Mouse (Mus musculus) right cerebral cortex, adult 2 months (tissue): ENCODE measurements at regions not wholly inside any gene's neighbourhood (a gene's known extent, or its start where the extent isn't known, plus 50 kb on each side); places are given as distances from the start of the nearest gene placed in this dataset.

Experiments used
- DNase-seq, 2 experiments: peaks; one replicate each; pipeline ENCODE4 v3.0.0; 2021 to 2022; ENCODE audit warnings: low spot score in 2 of 2

DNA sequence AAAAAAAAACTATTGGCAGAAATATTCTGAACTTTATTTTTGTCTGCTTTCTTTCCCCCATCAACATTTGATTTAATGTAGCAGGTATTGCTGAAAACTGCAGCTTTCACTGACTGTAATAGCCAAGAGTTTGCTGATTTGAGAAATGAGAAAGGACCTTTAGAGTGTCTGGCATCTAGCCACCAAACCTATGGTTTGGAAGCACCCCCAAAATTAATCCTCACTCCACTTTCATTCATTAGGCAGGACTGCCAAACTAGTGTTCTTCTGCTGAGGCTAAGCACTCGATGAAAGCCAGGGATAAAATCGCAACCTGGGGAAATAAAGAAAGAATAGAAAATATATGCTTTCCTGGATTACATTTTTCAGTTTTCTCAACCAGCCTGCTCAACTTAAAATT is 320.4 kb downstream of the Atp6ap1l start:
- DNase-seq: no peak

DNA sequence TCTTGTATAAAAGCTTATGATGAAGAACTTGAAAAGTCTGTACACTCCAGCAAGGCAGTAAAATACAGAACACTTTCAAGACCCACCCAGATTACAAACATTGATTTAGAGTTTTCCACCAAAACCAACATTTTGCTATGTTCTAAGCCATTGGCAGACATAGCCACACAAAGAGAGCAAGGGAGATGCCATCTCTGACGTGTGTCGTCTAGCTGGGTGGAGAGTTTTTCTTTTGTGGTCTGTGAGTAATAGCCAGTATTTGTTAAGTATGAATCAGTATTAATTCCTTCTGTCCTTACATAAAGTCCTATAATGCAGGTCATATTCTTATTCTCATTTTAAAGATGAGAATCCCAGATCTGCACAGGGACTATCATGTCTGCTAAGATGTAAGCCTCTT is 329.8 kb downstream of the Atp6ap1l start:
- no peak for DNase-seq

DNA sequence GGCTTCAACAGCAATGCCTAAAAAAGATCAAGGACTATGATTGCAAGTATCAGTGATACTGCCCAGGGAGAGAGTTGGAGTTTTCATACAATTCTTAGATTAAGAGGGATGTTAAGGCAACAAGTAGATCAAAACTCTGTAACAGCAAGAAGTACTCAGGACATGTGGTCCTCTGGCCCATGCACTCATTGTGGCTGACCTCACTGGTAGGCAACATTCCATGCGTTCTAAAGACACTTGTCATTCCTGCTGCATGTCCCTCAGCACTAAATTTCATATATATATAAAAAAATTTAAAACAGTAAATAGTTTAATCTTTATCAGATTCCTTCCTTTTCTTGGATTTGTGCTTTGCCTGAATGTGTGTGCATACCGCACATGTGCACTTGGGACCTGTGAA is 332.6 kb downstream of the Atp6ap1l start:
- no peak for DNase-seq

DNA sequence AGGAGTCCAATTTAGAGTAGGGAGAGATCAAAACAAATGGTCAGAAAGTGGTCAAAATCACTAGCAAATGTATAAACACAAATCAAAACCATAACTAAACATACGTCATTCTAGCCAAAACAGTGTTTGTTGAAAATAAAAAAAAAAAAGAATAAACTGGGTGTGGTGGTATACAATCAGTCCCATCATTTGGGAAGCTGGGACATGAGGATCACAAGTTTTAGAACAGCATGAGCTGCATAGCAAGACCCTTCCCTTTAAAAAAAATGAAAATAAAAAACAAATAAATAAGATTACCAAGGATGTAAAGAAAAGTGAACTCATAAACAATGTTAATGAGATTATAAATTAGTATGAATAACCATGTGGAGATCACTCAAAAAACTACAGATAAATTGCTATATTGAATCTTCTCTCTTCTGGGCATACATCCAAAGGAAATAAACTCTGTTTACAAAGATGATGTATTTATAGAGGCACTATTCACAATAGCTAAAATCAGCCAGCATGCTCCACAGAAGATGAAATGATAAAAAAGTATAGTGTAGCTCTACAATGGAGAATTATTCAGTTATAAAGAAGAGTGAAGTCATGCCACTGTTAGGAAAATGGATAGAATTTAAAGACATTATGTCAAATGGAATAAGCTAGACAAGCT is 341.8 kb downstream of the Atp6ap1l start:
- no peak for DNase-seq

DNA sequence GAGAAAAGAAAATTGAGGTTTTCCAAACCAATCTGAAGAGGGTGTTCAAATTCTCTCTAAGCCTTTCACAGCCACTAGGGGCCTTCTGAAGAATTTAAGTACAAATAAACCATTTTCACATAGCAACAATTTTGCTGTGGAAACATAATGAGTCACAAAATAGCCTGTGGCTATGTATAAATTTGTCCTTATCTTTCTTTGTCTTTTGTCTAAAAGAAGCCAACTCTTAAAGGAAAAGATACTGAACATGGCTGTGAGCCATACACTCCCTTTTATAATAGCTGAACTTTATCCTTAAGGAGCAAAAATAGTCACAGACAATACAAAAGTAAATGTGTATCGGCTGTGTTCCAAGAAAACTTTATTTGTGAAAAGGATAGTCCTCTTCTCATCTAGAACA is 345.1 kb downstream of the Atp6ap1l start:
- no peak for DNase-seq

DNA sequence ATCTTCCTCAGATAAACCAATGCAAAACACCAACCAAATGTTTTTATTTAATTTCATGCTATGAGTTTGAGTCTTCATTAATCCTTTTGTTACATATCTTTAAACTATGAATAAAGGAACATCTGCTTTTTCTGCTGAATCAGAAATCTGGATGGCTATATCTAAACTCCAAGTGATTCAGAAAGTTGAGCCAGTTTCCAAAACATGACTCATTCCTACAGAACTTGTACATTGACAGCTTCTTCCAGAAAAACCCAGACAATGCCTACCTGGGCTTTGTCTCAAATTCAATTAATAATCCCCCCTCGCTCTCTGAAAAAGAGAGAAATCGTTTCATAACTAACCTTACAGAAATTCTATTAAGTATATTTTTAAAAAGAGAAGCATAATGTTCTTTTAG is 345.7 kb downstream of the Atp6ap1l start:
- no peak for DNase-seq

DNA sequence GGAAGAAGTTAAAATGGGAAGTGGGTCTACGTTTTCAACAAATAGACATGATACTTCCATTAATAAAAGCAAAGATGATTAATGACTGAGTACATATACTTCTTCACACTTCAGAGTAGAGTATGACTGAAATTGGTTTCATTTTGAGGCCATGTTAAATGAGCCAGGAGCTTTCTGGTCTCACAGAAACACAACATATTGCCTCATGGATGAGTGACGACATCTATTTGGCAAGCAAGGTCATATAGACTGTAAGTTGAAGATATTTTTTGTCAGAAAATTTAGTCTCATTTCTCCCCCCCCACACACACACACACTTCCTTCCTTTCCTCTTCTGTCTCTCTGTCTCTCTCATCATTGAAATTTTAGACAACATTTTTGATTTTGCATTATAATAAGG is 354.0 kb downstream of the Atp6ap1l start:
- no peak for DNase-seq

DNA sequence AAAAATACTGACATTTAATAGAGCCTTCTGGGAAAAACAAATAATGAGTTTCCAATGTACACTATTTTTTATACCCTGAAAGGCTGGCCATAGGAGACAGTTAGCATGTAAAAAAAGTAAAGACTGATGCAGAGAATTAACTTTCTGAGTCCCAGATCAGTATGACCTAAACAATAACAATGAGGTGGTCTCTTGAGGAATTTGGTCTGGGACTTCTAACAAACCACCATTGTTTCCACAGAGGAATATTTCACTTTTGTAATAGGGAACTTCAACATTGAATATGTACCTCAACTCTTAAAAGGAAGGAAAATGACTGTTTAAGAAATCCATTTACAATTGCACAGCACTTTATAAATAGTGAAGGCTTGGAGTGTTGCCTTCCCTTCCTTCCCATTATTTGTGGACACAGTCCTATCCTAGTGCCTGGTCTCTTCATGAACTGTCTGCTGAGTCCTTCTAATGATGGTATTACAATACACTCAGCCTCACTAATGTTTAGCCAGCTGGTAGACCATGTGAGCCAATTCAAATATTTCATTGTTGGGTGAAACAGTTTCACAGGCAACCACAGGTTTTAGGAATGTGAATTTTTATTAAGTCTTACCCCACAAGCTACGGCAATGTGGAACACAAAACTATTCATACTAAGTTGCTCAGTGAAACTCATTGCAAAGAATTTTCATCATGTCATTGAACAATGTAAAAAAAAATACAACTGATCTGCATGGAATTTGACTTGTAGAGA is 358.7 kb downstream of the Atp6ap1l start:
- DNase-seq: no peak

DNA sequence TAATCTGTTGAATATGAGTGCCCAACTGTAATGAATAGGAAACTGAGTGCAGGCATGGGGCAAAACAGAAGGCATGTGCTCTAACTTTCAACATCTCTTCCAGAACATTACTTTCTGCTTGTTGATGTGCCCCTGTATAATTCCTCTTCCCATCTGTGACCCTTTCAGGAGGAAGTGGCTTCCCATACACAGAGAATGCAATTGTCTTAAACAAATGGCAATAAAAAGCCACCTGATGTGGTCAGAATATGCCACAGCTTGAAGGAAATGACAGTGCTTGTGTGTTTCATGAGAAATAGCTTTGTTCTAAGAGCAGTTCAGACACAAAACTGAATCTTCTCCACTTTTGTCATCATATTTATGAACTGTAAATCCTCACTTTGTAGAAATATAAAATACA is 359.3 kb downstream of the Atp6ap1l start:
- no peak for DNase-seq

DNA sequence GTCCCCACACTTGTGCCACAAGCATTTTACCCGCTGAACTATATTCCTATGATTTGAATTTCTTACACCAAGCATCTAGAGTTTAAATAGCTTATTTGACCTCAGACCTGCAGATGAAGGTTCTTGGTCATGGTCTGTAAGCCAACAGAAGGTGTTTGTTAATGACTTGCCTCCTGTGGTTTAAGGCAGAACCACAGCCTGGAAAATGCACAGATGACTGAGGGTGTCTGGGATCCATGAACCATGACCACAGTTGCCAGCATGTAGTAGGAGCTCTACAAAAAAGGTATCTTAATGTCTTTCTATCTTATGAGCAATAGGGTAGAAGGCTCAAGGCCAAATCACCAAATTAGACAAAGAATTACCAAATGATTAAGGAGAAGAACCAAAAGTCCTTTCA is 367.6 kb downstream of the Atp6ap1l start:
- no peak for DNase-seq

DNA sequence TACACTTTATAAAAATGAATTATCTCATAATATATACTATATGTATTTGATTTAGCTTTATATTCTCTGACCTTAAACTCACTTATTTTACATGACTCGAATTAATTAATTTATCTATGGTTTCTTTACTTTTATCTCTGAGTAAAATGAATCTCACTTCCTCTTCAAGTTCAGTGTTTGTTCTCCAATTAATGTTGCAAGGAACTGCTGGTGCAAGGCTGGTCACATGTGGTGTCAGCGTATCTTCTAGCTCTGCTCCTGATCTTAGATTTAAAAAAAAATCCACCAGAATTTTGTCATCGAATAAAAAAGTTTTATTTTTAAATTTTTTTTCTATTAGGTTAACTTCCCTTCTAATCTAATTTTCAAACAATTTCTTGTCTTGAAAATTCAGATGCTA is 378.2 kb downstream of the Atp6ap1l start:
- no peak for DNase-seq

DNA sequence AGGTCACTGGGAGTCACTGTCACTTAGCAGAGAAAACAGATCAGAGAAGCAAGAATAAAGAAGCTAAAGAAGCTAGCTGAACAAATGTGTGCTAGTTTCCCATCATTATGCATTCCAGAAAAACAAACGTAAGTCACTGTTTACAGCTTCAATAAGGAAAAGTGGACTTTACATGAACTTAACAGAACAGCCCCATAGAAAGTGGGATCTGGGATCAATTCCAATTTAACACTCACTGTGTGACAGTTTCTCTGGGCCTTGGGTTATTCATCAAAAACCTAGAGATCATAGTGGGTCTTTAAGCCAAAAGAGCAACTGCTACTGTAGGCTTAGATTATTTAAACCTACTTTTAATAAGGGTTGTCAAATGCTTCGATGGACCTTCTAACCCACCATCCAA is 379.4 kb downstream of the Atp6ap1l start:
- no peak for DNase-seq

DNA sequence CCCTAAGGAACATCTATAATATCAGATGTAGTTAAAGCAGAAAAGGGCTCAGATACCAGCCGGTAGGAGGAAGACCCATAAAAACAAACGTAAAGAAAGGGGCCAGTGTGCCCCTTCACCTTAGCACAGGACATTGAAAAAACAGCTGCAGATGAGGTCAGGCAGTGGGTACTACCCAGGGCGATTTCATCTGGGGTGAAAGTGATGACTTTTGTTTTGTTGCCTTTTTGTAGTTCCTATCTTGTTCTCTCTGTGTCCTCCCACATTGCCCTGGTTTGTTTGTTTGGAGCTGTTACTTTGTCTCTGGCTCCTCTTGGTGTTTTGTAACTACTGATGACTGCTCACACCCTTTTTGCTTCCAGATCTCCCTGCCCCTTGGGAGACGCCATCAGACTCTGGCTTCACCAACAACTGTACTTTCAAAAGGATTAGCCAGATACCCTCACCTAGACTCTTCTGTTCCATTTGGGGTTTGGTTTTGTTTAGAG is 383.4 kb downstream of the Atp6ap1l start:
- DNase-seq: no peak

DNA sequence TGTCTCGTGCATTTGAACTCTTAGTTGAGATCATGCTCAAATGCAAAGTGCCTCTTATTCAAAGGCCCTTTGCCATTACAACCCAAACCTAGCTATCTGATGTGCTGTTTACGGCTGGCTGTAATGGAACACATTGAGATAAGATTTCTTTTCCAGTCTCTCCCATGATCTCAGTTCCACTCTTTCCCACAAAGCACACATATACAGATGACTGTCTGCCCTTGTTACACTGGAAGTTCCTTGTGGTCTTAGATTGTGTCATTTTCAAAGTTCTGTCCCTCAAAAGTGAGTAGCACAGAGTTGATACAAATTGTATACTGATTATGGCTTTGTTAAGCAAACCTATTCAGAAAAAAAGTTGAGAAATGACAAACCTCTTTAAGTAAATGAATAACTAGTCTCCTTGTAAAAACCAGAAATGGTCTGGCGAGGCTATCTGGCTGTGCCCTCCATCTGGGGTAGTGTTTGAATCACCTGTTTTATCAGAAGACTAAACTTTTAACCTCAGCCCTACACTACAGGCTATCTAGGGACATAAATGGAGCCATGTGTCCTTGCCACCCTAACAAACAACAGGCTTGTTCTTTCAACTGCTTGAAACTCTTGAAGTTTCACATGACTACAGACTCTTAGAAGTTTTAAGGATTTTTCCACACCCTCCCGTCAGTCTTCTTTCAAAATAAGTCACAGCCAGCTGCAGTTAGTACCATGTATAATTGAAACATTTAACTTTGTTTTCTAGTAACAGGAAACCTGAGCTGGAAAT is 384.0 kb downstream of the Atp6ap1l start:
- no peak for DNase-seq

DNA sequence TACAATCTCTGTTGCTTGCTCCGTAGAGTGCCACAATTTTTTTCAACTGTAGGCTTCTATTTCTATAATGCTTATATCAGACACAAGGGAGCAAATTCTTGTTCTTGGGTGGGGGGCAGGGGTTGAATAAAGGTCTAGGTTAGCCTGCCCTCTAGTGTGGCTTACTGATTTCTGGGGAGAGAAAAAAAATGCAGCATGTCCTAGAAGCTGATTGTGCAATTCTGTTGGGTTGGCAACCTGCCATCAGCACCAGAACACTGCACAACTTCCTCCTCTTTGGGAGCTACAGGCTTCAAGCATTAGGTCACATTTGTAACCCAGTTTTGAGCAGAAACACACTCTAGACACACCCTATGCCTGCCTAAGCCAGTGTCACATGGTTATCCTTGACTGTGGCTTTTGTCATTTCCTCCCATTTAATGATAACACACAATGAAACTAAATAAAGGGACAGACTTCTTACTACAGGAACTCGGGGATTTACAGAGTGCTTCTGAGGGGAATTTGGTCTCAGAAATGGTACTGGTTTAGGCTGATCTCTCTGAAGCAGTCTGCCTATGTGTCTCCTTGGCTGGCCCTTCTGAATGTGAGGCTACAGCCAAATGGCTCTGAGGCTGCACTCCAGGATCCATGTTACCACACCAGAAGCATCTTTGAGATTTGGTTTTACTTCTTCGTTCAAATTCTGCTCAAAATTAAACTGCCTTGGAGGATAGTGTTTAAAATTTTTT is 389.2 kb downstream of the Atp6ap1l start:
- DNase-seq: peak; percentile 41 to 56

DNA sequence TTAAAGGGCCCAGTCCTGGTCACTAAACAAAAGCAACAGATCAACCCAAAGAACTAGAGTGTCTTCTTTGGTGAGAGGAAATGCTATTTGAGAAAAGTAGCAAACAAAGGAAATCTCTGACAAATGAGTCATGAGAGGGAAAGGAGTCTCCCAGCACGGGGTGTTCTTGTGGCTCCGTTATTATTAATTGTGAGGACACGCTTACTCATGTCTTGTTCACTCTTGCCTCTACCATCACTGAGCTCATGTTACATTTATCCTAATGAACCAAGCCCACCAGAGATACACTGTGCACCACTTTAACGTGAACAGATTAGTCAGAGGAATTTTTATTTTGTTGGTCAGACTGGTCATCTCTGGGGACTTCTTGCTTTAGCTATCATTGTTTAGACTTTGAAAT is 391.3 kb downstream of the Atp6ap1l start:
- no peak for DNase-seq

DNA sequence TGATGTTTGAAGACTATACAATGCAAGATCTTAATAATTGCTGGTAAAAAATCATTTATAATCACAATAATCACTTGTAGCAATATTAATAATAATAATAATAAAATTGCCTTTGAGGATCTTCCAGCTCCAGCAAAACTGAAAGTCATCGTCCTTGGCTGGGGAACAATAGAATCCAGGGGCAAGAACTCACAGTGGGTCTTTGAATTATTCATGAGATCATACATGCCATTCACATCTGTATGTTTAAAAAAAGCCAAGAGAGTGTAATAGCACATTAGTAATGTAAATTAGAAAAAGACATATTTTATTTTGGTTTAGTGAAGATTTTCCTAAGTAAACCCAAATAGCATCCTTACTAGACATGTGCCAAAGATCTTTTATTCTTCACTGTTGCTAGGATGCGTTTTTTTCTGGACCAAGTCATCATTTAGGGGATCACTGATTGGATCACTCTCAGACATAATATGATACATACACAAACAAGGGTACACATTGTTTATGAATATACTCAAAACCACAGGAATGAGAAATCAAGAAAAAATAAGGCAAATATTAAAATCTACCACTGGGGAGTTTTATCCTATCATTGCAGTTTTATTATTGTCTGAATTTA is 392.3 kb downstream of the Atp6ap1l start:
- DNase-seq: no peak

DNA sequence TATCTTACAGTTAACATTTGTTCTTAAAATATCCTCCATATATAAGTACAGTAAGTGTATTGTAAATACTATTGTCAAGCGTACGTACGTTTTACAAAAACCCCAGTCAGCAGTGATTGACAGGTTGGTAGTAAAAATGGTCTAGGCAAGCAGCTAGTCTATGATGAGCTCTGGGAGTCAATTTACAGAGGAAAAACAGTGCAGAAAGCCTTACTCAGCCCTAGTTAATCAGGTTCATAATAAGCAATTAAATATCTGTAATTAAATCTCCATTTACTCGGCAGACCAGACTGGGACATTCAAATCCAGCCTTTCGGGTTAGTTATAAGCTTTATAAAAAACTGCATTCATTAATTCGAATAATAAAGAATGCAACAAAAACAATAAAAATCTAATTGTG is 394.7 kb downstream of the Atp6ap1l start:
- DNase-seq: no peak

DNA sequence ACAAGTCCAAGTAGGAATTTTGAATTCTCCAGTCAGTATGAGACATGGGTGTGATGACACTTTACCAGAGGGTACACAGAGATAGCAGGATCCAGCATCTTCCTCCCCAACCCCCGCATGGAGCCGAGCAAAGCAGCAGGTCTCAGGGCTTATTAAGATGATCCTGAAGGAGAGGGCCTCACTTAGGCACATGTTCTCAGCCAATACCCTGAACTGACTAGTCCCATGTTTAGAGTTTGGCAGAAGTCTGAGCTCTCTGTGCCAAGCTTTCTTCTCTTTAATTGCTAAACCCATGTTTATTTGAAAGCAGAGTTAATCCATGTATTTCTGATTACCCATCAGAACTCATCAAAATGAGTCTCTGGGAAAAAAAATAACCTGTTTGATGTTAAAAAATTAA is 402.0 kb downstream of the Atp6ap1l start:
- DNase-seq: no peak

DNA sequence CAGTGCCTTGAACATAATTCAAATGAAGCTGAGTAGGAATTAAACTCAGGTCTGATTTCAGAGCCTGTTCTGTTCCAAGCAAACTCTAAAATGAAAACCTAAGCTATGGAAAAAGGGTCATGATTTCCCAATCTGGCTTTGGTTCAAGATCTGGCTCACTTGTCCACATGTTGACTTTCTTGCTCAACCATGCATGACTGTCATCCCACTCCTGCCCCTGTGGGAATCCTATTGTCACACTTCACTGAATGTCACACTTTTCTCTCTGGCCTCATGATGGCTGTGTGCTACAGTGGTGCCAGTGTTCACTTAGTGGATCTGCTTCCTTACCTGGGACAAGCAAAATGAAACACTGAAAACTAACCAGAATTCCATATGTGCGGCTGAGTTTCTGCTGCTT is 403.0 kb downstream of the Atp6ap1l start:
- DNase-seq: no peak

DNA sequence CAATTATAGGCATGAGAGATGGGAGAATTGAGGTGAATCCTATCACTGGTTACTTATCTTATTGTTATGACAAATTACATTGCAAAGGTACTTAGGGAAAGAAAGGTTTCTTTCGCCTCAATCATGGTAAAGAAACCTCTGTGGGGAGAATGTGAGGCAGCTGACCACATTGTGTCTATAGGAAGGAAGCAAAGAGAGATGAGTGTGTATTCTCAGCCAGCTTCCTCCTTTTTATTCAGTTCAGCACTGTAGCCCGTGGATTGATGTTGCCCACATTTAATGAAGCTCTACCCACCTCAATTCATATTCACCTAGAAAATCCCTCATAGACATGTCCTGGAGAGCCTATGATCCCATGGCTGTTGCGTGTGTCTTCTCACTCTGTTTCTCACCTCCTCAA is 406.2 kb downstream of the Atp6ap1l start:
- no peak for DNase-seq

DNA sequence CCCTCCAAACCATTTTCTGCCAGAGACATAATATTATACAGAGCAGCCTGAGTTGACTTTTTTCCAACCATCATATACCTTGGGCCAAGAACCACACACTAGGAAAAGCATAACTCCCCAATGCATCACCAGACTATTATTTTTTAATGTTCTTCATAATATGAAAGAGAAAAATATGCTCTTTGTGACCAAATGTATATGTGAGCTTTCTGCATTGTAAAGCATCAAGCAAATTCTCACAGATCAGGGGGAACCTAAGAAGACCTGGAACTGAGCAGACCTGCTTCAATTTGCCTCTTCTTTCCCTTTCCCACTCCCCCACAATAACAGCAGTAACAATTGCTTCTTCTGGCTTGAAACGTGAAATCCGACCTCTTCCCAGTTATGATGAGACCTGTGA is 407.6 kb downstream of the Atp6ap1l start:
- no peak for DNase-seq
